Mouse (Mus musculus) frontal cortex, postnatal 14 days (tissue): ENCODE data around the gene Prr5.
A peak's percentile ranks its signal among the peaks of the same experiment; 100 is the strongest.

ENCODE experiments used
- DNase-seq, 2 experiments: peaks; one replicate each; pipeline ENCODE4 v3.0.0; 2022; ENCODE audit warnings: low spot score in 2 of 2

The Prr5 gene

GRCm38 (mm10) chr15:84668938-84669747 is at the start of gene Prr5:
Gene Prr5 (plus strand): TSS chr15:84669620.
- no peak for DNase-seq

- no peak for DNase-seq
These were observed 49.4 kb upstream of the Prr5 start for GRCm38 (mm10) chr15:84620028-84620427.

- DNase-seq: no peak
These were observed 47.5 kb upstream of the Prr5 start for GRCm38 (mm10) chr15:84621722-84622428.

GRCm38 (mm10) chr15:84624870-84625269 is 44.5 kb upstream of the Prr5 start:
- no peak for DNase-seq

- no peak for DNase-seq
These were observed 43.6 kb upstream of the Prr5 start for GRCm38 (mm10) chr15:84625712-84626414.

GRCm38 (mm10) chr15:84627308-84627707 is 42.1 kb upstream of the Prr5 start:
- peak in 1 of 2 experiments; percentile 35 for DNase-seq

- peak in 1 of 2 experiments; percentile 67 for DNase-seq
These were observed 39.7 kb upstream of the Prr5 start for GRCm38 (mm10) chr15:84629680-84630079.

- DNase-seq: peak in 1 of 2 experiments; percentile 71
These were observed 37.9 kb upstream of the Prr5 start for GRCm38 (mm10) chr15:84631560-84631959.

GRCm38 (mm10) chr15:84634361-84634760 is 35.1 kb upstream of the Prr5 start:
- no peak for DNase-seq

GRCm38 (mm10) chr15:84638405-84638804 is 31.0 kb upstream of the Prr5 start:
- no peak for DNase-seq

- DNase-seq: no peak
These were observed 30.4 kb upstream of the Prr5 start for GRCm38 (mm10) chr15:84639072-84639450.

- DNase-seq: no peak
These were observed 29.8 kb upstream of the Prr5 start for GRCm38 (mm10) chr15:84639451-84640136.

GRCm38 (mm10) chr15:84640722-84641121 is 28.7 kb upstream of the Prr5 start:
- DNase-seq: no peak

- DNase-seq: no peak
These were observed 28.3 kb upstream of the Prr5 start for GRCm38 (mm10) chr15:84641127-84641526.

- no peak for DNase-seq
These were observed 27.5 kb upstream of the Prr5 start for GRCm38 (mm10) chr15:84641948-84642347.

- DNase-seq: no peak
These were observed 26.2 kb upstream of the Prr5 start for GRCm38 (mm10) chr15:84643178-84643577.

GRCm38 (mm10) chr15:84651481-84651880 is 17.9 kb upstream of the Prr5 start:
- no peak for DNase-seq

- no peak for DNase-seq
These were observed 16.3 kb upstream of the Prr5 start for GRCm38 (mm10) chr15:84653151-84653550.

GRCm38 (mm10) chr15:84653979-84654966 is 15.1 kb upstream of the Prr5 start:
- peak; percentile 58 to 62 for DNase-seq

- no peak for DNase-seq
These were observed 14.4 kb upstream of the Prr5 start for GRCm38 (mm10) chr15:84654975-84655374.

- no peak for DNase-seq
These were observed 12.7 kb upstream of the Prr5 start for GRCm38 (mm10) chr15:84656689-84657088.
